Mouse (Mus musculus): ENCODE results near the gene Rnf180.

Rnf180 gene

DNA sequence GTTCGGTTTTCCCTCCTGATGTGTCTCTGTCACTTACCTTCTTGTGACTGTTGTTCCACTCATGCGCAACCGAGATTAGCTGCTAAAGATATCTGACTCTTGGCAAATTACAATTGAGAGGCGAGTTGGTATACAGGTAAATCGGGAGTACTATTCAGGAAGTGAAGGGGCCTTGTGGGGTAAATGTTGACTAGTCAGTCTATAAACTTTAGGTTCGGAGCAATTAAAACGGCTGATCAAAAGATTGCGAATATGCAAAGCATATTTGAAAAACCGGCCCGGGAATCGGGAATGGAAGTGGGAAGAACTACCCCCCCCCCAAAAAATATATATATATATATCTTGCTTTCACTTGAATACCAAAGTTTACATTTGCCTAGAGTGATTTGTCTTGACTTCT lies at the start of gene Rnf180:
Rnf180 (minus strand) TSS at position 101 of the 400 bp plus-strand sequence.
- 46% methylated on average over 11 of the region's 11 CpGs for WGBS

DNA sequence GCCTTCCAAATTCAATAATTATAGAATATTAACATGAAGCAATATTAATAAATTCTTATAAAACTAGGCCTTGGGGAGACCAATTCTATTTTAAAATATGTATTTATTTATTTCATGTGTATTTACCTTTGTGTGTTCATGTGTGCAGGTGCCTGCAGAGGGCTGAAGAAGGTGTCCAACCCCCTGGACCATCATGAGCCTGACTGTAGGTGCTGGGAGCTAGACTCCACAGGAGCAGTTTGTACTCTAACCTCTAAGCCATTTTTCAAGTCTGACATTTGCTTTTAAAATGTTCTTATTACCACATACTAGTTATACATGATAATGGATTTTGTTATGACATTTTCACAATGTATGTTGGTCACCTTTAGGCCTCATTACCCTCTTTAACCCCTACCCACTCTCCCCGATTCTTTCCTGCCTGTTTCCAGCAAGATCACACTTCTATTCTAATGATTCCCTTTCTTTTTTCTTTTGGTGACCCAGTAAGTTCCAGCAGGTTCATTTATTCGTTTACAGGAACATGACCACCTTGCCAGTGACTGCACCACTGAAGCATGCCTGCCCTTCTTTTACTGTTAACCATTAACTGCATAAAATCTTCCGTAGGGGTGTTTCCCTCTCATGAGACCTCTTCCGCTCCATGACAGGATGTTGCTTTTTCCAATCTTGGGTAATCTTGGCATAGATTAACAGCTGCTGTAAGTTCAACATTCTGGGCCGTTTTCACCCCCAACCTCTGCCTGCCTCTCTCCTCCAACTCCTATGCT lies 36.8 kb upstream of the Rnf180 start:
- 78% methylated on average over 5 of the region's 5 CpGs for WGBS

DNA sequence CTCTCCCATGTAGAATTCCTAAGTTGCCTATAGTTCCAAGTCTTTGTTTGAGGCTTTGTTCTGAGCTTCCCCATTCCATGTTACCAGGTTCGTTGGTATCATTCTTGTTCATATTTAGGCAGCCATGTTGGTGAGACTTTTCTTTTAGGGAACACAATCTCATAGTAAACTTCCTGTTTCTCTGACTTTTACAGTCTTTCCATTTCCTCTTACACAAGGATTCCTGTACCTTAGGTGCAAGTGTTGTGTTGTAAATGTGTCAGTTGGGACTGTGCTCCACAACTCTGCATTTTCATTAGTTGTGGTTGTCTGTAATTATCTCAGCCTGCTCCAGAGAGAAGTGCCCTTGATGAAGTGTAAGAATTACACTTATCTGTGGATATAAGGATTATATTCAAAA lies 32.3 kb upstream of the Rnf180 start:
- 59% methylated on average over 1 of the region's 1 CpGs for WGBS

- WGBS = 27% methylated on average over 1 of the region's 1 CpGs
Observed at GRCm38 (mm10) chr13:105316926-105317325, 22.3 kb upstream of the Rnf180 start.

- WGBS = 77% methylated on average over 6 of the region's 6 CpGs
Observed at GRCm38 (mm10) chr13:105316009-105316408, 21.4 kb upstream of the Rnf180 start.

DNA sequence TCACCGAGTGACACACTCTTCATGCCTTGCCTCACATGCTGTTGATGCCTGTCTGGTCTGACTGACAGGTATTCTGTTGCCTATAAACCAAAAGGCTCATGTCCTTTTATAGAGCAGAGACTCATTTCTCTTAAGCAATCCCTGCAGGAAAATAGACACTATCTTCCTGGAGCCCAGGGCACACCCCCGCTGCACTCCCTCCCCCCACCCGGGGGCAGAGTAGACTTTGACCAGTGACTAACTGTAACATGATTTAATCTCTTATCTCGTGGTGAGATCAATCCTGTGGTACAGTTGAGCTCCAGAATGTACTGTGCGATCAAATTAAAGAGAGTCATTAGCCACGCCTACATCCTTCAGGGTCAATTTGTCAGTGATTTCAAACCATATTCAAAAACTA lies 18.1 kb upstream of the Rnf180 start:
- WGBS = 92% methylated on average over 6 of the region's 6 CpGs

DNA sequence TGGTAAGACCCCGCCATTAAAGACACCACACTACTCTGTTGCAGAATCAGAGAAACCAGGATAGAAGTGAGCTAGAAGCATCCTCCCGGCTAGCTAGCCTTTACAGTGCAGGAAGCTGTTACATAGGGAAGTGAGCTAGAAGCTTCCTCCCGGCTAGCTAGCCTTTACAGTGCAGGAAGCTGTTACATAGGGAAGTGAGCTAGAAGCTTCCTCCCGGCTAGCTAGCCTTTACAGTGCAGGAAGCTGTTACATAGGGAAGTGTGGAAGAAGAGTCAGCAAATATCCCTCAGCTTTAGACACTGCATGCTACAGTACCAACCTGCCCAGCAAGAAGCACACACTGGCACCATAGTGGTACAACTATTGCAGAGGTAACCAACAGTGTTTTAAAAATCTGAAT lies 15.9 kb upstream of the Rnf180 start:
- 83% methylated on average over 4 of the region's 4 CpGs for whole genome bisulfite sequencing

GRCm38 (mm10) chr13:105305513-105305912 lies 10.9 kb upstream of the Rnf180 start:
- 57% methylated on average over 2 of the region's 2 CpGs for WGBS

- 88% methylated on average over 4 of the region's 4 CpGs for WGBS
Observed at GRCm38 (mm10) chr13:105304054-105304453, 9.4 kb upstream of the Rnf180 start.

DNA sequence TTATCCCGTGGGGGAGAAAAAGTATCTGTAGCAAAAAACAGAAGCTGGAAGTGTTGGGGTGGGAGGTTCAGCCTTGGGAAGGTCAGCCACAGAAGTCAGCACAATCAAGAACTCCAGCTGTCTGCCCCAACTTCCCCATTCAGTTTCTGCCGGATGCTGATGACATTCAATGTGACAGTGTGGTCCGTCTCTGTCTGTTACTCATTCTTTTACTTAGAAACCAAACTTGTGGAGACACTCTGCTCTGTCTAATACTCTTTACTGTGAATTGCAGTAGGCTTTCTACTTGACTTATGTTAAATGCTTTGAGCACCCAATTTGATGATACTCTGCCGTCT lies 5.4 kb upstream of the Rnf180 start:
- 71% methylated on average over 4 of the region's 4 CpGs for WGBS

GRCm38 (mm10) chr13:105299162-105300008 lies 4.8 kb upstream of the Rnf180 start:
- WGBS = 69% methylated on average over 4 of the region's 4 CpGs

GRCm38 (mm10) chr13:105293781-105294667 lies 591 bp downstream of the Rnf180 start:
- 1% methylated on average over 91 of the region's 91 CpGs for WGBS

DNA sequence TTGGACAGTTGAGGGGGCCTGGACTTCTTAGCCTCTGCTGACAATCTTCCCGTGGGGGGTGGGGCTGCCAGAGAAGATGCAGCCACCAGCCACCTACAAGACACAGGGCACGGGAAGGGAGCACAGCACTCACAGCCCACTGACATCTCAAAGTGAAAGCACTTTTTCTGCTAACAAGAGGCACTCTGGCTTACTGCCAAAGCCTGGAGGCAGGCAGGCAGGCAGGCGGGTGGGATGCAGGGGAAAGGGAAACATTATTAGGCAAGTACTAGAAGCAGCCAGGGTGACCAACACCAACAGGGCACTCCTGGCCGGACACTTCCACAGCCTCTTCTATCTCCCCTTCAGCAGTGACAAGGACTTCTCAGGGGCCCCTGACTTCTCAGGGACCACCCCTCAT lies 2.8 kb downstream of the Rnf180 start:
- WGBS = 11% methylated on average over 4 of the region's 4 CpGs

- WGBS = 77% methylated on average over 2 of the region's 2 CpGs
Observed at GRCm38 (mm10) chr13:105290594-105290993, 4.0 kb downstream of the Rnf180 start.

DNA sequence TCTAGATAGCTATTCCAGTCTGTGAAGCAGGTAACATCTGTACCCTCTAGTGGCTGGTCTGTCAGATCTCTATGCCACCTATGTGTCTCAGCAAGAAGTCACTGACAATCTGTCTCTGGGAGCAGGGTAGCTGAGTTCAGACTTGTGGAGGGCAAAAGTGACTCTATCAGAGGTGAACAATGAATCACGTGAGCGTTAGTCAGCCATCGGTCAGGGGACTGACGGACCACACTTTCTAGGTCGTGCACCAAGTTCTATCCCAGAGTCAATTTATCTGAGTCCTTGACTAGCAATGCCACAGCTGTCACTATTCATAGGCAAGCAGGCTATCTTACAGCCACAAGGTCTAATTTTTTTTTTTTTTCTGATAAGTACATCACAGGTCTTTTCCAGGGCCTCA lies 4.6 kb downstream of the Rnf180 start:
- WGBS = 93% methylated on average over 5 of the region's 5 CpGs

GRCm38 (mm10) chr13:105279397-105280018 lies 15.1 kb downstream of the Rnf180 start:
- WGBS = 59% methylated on average over 8 of the region's 8 CpGs

DNA sequence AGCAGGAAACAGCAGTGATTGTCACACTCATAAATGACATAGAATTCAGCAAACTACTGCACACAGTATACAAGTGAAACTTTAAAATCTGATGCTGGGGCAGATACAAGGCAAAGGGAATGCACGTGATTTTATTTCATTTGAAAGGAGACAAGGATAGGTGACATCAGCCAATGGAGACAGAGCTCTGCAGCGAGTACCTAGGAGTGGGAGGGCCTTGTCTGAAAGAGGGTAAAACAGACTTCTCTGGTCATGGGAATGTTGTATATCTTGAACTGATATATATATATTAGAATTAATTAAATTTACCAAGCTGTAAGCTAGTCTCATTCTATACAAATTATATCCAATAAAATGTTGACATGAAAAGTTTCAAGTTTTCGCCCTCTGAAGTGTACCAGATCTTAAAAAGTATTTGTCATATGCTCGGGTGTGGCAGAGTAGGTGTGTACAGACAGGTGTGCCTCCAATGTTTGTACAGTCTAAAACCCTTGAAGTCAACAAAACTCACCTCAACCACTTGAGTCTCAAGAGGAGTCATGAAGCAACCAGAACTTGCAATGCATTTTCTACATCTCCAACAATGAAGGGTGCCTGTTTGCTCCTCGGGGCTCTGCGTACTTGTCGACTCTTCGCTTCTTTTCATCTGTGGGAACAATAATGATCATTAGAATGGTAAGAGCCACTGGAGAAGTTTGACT lies 24.1 kb downstream of the Rnf180 start:
- WGBS = 93% methylated on average over 8 of the region's 8 CpGs

GRCm38 (mm10) chr13:105267464-105267863 lies 27.2 kb downstream of the Rnf180 start:
- 70% methylated on average over 6 of the region's 6 CpGs for WGBS

DNA sequence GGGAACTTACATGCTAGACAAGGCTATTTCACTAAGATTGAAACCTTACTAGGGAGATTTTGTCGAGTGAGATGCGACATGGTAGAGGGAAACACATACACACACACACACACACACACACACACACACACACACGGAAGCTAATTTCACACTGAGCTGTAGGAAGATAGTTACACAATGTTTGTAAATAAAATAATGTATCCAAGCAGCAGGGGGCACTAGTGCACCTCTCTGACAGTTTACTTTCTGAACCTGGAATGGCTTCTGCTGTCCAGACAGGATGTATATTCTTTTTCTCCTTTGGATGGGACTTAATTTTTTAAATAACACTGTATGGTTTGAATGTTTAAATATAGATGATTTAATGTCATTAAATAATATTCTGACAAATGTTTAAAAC lies 27.9 kb downstream of the Rnf180 start:
- 19% methylated on average over 3 of the region's 3 CpGs for WGBS

- WGBS = 72% methylated on average over 4 of the region's 4 CpGs
Observed at GRCm38 (mm10) chr13:105256757-105257433, 37.7 kb downstream of the Rnf180 start.

Data from cerebral cortex, adult 2 months (tissue).